Mouse (Mus musculus): Measurements from ENCODE around the gene A530016L24Rik. TPM values are rescaled to one million over a fixed set of nuclear protein-coding genes. Genes with fewer than 3 reads are reported as not detected.

The A530016L24Rik gene
- polyA plus RNA-seq, 1 experiment = 4.3 TPM

Other genes starting within 250 kb of the A530016L24Rik start
- gene Tmem179, start 27.3 kb downstream of the A530016L24Rik start, polyA plus RNA-seq (2012; rRNA removed) = 0.22 TPM in 2 replicates
- 37.4 and 52.8 TPM in 2 replicates for gene Inf2, start 99.3 kb downstream of the A530016L24Rik start, polyA plus RNA-seq (2012; rRNA removed)
- gene Adssl1, start 130.6 kb downstream of the A530016L24Rik start, polyA plus RNA-seq (2012; rRNA removed) = 19.5 and 26.9 TPM in 2 replicates
- gene Siva1, start 155.2 kb downstream of the A530016L24Rik start, polyA plus RNA-seq (2012; rRNA removed) = 62.6 and 71.8 TPM in 2 replicates
- gene Akt1, start 185.4 kb downstream of the A530016L24Rik start, polyA plus RNA-seq (2012; rRNA removed) = 149 and 150 TPM in 2 replicates
- 18.0 and 20.5 TPM in 2 replicates for gene Zbtb42, start 189.4 kb downstream of the A530016L24Rik start, polyA plus RNA-seq (2012; rRNA removed)
- gene Cep170b, start 231.0 kb downstream of the A530016L24Rik start, polyA plus RNA-seq (2012; rRNA removed) = 33.2 and 42.5 TPM in 2 replicates